Mouse (Mus musculus): ENCODE data around the gene Eml5.
A peak's percentile ranks its signal among the peaks of the same experiment; 100 is the strongest.

Eml5 gene

DNA sequence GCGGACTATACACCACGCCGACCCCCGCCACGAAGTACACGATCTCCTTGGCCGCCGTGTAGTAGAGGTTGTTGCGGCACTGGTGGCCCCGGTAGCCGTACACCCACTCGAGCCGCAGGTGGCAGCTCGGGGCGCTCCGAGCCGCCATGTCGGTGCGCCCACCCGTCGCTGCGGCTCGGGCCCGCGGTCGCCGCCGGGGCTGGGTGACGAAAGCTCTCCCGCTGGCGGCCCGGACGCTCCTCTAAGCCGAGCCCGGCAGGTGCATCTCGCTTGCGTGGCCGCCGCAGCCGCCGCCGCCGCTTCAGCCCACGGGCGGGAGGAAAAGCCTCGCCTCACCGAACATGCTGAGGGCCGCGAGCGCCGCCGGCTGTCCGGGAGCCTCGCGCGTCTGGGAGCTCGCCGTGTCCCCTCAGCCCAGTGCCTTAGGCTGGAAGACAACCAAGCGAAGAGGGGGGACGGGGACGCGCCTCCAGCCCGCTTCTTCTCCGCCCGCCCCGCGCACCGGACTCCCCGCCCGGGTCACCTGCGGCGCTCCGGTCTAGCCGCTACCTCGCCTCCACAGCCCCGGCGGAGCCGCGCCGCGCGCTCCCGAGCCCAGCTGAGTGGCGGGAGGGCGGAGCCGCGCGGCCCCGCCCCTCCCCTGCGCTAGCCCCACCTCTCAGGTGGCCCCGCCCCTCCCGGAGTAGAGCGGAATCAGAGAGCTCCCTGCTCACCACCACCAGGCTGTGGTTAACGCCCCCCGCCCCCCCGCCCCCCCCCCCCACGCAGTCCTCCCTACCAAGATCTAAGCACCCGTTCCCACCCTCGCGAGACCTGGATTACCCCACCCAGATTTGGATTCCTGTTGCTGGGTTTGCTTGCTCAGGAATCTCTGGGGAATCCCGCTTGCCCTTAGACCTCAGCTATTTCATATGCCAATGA lies at the start of gene Eml5:
Gene Eml5, minus strand, starts transcription at position 604 of the 921 bp plus-strand sequence.
- peak; percentile 87 for ATAC-seq (ENCODE audit: insufficient number of reproducible peaks, low FRiP score, low TSS enrichment)

DNA sequence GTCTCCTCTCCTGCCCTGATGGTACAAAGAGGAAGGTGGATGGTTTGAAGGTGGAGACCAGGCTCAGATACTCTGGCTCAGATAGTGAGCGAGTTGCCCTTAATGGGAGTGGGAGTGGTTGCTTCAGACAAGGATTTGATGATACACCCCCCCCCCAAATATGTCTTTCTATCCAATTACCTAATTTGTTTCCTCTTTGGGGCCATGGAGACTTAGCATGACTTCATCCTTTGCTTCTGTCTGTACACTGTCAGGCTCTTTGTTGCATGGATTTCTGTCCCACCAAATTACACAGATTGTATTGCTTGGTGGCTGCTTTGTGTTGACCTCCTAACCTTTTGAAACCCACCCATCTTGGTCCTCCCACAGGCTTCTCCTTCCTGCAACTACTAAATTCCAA lies 31.6 kb upstream of the Eml5 start:
- ATAC-seq (ENCODE audit: insufficient number of reproducible peaks, low FRiP score, low TSS enrichment), result no peak

DNA sequence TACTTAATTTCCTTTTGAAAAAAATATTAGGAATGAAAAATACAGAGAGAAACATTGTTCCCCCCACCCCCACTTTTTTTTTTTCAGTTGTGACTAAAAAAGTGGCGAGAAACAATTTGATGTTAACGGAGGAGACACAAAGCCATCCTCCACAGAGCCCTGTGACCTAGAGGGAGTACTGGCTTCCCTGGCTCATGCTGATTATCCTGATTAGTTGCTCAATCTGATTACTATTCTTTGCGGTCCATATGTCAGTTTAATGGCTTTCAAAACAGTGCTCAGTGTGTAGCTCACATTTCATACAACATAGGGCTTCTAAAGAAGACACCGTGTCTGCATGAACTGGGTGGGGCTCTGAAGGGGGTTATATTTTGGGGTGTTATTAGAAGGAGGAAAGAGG lies 31.2 kb upstream of the Eml5 start:
- no peak for ATAC-seq (ENCODE audit: insufficient number of reproducible peaks, low FRiP score, low TSS enrichment)

DNA sequence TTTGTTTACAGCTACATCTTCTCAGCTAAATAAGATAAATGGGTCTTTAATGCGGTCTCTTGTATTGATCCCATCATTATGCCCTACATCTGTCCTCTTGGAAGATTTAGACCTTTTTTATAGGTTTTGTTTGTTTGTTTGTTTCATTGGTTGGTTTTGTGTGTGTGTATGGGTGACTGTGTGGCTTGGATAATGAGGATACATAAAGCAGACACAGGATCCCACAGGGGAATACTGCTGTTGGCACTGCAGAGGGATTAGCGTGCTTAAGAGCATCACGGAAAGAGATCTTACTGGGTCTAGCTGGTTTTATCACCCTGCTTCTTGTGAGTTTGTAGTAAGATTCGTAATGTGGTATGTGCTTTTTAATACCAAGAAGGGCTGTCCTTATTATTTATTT lies 29.9 kb upstream of the Eml5 start:
- no peak for ATAC-seq (ENCODE audit: insufficient number of reproducible peaks, low FRiP score, low TSS enrichment)

DNA sequence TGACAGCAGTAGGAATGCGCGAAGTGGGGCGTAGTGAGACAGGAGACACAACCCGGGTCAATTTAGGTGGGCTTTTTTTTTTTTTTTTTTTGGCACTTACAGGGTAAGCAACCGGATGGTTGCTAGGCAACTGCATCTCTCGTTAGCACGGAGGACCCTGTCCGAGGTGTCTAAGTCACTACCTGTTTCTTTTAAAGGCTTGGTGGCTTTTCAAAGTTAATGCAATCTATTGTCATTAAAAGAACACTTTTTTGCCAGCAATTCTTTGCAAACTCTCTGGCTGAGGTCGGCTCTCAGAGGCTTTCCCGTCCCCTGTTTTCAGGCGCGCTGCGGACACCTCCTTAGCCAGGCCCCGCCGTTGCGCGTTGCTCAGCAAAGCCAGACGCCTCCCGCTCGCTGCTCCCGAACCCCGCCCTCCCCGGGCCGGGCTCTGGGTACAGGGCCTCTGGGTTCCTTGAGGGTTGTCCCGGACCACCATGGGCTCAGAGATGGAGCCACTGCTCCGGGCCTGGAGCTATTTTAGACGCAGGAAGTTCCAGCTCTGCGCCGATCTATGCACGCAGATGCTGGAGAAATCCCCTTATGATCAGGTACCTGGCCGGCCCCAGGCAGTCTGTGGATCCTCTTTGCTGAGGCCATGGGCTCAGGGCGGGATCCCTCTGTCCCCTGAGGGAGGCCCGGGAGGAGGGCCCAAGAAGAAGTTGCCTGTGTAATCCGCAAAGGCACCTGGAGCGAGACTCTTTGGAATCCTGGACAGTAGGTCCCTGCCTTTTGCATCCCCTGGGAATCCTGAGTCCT lies 19.1 kb upstream of the Eml5 start, which contains the start of gene Ttc8:
Gene Ttc8, plus strand, starts transcription at position 381 of the 798 bp plus-strand sequence.
- peak; percentile 99 for ATAC-seq (ENCODE audit: insufficient number of reproducible peaks, low FRiP score, low TSS enrichment)

DNA sequence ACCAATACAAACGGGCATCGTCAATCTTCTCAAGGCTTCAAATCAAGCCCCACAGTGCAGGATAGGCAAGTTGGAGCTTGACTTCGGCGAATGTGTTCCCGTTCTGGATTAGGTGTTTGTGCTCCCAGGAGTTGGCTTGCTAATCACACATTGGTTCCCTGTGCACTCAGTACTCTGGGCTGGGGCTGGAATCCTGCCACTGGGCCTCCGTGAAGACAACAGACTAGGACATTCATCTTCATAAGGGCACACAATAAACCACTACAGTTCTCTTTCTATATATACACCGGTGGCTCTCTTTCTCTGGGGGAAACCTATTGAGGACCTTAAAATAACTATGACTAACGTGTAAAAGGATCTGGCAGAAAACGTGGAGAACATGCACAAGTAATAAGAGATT lies 8.8 kb upstream of the Eml5 start:
- ATAC-seq (ENCODE audit: insufficient number of reproducible peaks, low FRiP score, low TSS enrichment), result no peak

DNA sequence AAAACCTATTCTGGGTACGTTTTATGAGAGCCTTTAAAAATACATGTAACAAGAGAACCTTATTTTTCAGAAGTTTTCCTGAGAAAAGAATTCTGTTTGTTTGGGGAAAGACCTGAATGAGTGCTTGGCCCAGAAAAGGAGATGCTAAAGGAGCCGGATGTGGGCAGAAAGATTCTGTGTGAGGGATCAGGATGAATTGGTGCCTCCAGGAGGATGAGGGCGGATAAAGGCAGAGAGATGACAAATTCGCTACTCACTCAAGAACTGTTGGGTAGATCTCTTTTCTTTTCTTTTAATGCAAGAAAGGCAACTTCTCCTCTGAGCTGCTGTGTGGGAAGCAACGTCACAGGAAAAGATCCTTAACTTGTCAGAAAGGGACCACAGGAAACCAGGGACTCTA lies 4.2 kb upstream of the Eml5 start:
- ATAC-seq (ENCODE audit: insufficient number of reproducible peaks, low FRiP score, low TSS enrichment), result no peak

DNA sequence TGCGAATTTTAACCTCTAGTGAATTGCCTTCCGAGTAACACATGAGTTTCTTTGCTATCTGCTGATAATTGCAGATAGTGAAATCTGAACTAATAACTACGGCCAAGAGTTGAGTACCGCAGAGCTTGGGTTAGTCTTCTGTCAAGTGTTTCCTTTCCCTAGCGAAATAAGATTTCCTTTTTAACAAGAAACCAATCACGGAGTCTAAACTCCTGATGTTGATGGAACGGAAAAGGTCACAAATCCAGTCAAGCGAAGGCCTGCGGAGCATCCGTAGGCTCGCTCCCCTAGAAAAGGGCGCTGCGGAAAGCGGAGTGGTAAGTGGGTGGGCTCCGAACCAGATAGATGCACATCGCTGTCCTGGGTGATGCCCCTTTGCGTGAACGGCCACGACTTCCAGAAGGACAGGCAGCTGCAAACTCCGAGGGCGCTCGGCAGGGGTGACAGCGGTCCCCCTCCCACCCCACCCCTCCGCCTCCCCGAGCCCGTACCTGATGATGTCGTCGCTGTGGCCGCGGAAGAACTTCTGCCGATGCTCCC lies 873 bp downstream of the Eml5 start:
- no peak; the same call in 1 of the 2 replicates for ATAC-seq (ENCODE audit: insufficient number of reproducible peaks, low FRiP score, low TSS enrichment)

DNA sequence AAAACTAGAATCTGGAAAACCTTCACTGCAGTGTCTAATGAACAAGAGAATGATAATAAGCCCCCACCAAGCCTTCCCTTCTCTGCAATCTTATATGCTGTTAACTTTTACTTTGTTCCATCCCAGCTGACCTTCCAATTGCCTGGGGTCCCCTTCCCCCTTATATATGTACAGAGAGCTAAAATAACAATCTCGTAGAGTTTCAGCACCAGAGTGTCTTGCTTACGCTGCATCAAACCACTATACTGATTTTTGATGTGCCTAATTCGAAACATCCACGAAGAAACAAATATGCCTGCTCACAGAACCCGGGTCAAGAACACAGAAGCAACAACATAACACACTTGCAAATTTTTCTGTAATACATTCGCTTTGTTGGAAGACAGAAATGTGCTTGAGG lies 1.6 kb downstream of the Eml5 start:
- no peak for ATAC-seq (ENCODE audit: insufficient number of reproducible peaks, low FRiP score, low TSS enrichment)

DNA sequence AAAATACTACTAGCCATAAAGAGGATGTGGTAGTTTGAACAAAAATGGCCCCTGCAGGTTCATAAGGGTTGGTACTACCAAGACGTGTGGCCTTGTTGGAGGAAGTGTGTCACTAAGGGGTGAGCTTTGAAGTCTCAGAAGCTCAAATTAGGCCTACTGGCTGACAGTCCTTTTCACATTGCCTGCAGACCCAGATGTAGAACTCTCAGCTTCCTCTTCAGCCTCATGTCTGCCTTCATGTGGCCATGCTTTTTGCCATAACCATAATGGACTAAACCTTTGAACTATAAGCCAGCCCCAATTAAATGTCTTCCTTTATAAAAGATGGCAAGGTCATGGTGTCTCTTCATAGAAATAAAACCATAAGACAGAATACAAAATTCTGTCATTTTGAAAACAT lies 4.5 kb downstream of the Eml5 start:
- no peak for ATAC-seq (ENCODE audit: insufficient number of reproducible peaks, low FRiP score, low TSS enrichment)

DNA sequence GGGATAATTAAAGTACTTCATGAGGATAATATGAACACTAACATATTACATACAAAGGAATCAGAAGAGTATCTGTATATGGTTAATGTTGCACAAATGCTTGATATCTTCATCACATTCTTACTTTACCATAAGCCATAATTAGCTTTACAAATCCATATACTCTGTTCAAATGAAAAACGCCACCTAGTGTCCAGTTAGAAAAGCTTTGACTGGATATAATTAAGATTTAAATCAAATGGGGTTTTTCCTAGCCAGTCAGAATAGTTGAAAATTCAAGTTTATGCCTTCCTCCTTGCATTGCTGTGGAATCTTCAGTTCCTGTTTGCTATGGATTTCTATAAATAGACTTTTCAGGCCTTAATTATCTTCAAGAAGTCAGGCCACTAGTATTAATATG lies 16.8 kb downstream of the Eml5 start:
- no peak for ATAC-seq (ENCODE audit: insufficient number of reproducible peaks, low FRiP score, low TSS enrichment)

DNA sequence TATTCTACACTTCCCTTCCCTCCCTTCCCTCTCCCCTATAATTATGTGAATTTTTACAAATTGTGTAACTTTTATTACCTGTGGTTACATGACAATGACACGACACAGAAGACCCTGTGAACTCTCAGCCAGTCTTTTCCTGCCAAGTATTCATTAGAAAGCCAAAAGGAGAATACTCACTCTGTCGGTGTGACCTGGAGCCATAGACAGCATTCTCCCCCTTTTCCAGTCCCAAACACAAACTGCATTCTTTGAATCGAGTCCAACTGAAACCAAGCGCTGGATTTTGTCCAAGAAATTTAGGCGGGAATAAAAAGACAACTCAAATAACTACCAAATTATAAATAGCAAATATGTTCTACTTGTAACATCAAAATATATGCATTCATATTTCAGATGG lies 19.5 kb downstream of the Eml5 start:
- no peak for ATAC-seq (ENCODE audit: insufficient number of reproducible peaks, low FRiP score, low TSS enrichment)

DNA sequence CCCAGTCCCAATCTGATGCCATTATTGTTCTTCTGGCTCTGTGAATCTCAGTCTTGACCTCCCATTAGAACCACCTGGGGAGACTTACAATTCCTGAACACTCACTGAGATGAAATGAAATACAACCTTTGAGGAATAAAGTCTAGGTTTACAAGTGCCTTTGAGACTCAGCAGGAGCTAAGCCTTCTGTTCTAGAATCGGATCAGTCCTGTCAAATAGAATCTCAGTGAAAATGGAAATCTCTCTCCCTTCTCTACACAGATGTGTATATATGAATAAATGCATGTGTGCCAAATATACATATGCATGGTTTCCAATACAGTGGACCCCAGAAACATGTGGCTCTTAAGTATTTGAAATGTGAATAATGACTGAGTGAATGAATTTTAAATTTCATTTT lies 22.6 kb downstream of the Eml5 start:
- ATAC-seq (ENCODE audit: insufficient number of reproducible peaks, low FRiP score, low TSS enrichment), result no peak

DNA sequence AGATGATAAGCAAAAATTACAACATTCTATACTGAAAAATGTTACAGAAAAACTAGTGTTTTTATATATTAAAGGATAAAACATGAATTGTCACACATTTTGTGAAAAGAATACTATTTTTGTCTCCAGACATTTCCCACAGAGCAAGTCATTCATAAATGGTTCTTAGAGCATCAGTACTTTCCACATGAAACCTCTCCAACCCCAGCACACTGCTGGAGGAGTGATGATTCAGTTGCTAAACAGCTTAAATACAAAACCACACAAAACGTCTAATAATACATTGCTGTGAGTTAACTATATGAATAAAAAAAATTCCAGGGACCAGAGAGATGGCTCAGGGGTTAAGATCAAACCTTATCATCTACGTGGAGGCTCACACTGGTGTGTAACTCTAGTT lies 26.1 kb downstream of the Eml5 start:
- no peak for ATAC-seq (ENCODE audit: insufficient number of reproducible peaks, low FRiP score, low TSS enrichment)

DNA sequence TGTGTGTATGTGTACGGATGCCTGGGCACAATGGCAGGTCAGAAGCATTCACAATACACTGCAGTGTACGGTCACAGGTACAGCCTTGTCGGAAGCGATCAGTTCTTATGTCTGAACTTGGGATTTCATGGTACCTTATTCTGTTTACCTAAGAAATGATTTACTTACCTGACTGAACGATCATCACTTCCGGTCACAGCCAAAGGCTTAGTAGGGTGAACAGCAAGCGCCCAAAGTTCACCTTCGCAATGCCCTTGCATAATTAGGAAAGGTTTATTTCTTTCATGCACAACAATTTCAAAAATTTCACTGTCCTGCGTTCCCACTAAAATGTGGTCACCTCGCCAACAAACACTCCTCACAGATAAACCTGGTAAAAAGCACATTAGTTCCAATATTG lies 28.4 kb downstream of the Eml5 start:
- no peak for ATAC-seq (ENCODE audit: insufficient number of reproducible peaks, low FRiP score, low TSS enrichment)

DNA sequence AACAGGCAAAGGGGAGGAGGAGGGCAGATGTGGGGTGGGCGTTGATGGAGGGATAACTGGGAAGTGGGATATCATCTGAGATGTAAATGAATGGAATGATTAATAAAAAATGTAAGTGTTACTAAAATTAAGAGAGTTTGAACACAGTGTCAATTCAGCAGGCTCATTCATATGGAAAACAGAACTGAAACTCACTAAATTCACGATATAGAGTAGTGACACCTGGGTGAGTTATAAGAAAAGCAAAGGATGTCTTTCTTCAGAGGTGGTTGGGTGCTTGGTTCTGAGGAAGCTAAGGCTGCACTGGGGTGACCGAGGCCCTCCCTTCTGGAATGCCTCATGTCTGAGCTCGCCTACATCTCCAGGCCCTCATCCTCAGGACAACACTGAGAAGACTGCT lies 37.8 kb downstream of the Eml5 start:
- no peak for ATAC-seq (ENCODE audit: insufficient number of reproducible peaks, low FRiP score, low TSS enrichment)

DNA sequence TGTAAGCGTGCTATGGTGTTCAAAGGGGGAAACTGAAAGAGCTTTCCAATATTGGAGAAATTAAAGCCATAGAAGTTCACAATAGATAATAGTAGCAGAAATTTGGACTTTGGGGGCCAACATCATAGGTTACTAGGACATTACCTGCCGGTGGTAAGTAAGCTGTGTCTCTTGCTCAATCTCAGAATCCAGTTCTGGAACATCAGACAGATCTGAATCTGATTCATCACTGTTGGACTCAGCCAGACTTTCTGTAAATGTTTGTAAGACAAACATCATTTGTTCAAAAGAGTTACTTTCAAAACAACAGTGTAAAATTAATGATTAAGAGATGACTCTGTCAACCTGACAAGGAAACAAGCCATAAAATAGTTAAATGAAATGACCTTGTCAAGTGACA lies 41.0 kb downstream of the Eml5 start:
- no peak for ATAC-seq (ENCODE audit: insufficient number of reproducible peaks, low FRiP score, low TSS enrichment)

DNA sequence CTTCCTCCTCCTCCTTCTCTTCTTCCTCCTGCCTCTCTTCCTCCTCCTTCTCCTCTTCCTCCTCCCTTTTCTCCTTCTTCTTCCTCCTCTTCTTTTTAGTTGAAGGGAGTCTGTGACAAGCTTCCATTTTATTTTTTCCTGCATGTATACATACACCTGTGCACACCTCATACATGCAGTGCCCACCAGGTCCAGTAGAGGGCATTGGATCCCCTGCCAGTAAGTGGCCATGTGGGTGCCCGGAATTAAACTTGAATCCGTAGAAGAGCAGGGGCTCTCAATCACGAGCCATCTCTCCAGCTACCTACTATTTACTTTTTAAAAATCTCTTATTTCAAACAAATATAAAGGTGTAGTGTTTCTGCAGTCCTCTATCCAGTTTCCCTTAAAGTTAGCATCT lies 50.5 kb downstream of the Eml5 start:
- peak; percentile 68; the same call in 1 of the 2 replicates for ATAC-seq (ENCODE audit: insufficient number of reproducible peaks, low FRiP score, low TSS enrichment)

DNA sequence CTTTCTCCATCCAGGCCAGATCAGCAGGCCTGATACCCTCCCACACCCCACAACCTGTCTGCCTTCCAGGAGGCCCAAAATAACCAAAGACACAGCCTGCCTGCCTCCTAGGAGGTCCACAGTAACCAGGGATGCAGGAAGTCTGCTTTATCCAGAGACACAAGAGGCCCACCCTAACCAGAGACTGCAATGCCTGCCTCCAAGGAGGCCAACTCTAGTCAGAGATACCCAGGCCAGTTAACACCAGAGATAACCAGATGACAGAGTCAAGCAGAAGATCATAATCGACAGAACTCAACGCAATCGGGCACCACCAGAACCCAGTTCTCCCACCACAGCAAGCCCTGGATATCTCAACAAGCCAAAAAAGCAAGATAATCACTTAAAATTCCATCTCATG lies 56.5 kb downstream of the Eml5 start:
- no peak for ATAC-seq (ENCODE audit: insufficient number of reproducible peaks, low FRiP score, low TSS enrichment)

DNA sequence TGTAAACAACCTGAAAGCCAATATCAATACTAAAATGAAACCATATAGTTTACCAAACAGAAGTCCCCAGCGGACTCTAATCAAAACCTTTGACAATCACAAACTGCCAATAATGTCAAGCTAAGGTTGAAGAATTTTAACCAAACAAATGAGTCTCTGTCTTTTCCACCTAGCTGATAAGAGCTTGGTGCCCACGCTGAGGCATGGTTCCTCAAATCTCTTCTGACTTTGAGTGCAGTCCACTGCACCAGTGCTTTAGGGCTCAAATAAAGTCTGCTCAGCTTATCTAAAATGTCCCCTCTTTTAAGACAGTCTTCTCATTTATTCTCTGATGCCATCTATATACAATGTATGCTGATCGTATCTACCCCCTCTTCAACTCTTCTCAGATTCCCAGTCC lies 61.1 kb downstream of the Eml5 start:
- ATAC-seq (ENCODE audit: insufficient number of reproducible peaks, low FRiP score, low TSS enrichment), result no peak

DNA sequence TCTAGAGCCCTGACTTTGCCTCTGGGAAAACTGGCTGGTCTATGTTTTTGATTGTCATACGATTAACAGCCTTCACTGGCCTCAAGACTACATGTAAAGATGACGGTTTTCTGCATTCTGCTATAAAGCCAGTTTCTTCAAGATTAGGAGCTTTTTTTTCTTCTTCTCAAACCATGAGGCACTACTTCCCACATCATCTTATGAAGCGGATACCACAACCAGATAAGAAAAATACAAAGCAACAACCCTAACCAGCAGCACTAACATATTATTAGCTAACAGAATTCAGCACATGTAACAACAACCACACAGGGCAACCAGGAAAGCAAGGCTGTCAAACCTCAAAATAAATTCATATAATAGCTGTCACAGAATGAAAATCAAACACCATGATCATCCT lies 63.3 kb downstream of the Eml5 start:
- no peak for ATAC-seq (ENCODE audit: insufficient number of reproducible peaks, low FRiP score, low TSS enrichment)
